Mouse (Mus musculus): ENCODE measurements around the gene Tpd52l2.

- TF ChIP-seq CTCF (IDR thresholded peaks at IDR 0.05; ENCODE audit: low read depth) = no peak
- no peak for TF ChIP-seq EP300 (IDR thresholded peaks at IDR 0.05; ENCODE audit: low read depth)
Measured at GRCm38 (mm10) chr2:181462604-181463003, 34.3 kb upstream of the Tpd52l2 start.

Measured in heart, postnatal 0 days (tissue).